Mouse (Mus musculus): ENCODE measurements around the gene Wwox.

Gene Wwox

GRCm38 (mm10) chr8:114600196-114600595 lies 160.7 kb downstream of the Wwox start:
- no peak for DNase-seq (ENCODE audit: low spot score)

- DNase-seq (ENCODE audit: low spot score), result no peak
Observed at GRCm38 (mm10) chr8:114603046-114603445, 163.6 kb downstream of the Wwox start.

DNA sequence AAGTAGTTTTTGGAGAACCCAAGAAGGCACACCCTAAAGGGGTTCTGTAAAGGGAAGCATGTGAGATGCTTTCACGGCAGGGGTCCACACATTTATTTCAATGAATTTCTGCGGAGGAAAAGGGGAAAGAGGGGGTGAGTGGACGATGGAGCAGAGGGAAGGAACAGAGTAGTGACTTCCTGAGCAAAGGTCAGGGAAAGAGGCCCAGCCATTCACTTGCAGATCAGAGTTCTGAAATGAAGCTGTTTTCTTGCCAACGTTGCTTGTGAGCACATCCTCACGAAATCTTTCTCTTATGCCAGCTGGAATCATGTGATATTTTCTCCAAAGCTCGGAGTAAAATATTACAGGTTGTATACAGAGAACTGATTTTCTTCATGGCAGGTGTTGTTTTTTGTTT lies 164.1 kb downstream of the Wwox start:
- no peak for DNase-seq (ENCODE audit: low spot score)

GRCm38 (mm10) chr8:114604315-114604714 lies 164.9 kb downstream of the Wwox start:
- no peak for DNase-seq (ENCODE audit: low spot score)

- DNase-seq (ENCODE audit: low spot score), result no peak
Observed at GRCm38 (mm10) chr8:114605651-114606050, 166.2 kb downstream of the Wwox start.

- DNase-seq (ENCODE audit: low spot score), result no peak
Observed at GRCm38 (mm10) chr8:114609330-114609729, 169.9 kb downstream of the Wwox start.

GRCm38 (mm10) chr8:114611075-114611474 lies 171.6 kb downstream of the Wwox start:
- no peak for DNase-seq (ENCODE audit: low spot score)

DNA sequence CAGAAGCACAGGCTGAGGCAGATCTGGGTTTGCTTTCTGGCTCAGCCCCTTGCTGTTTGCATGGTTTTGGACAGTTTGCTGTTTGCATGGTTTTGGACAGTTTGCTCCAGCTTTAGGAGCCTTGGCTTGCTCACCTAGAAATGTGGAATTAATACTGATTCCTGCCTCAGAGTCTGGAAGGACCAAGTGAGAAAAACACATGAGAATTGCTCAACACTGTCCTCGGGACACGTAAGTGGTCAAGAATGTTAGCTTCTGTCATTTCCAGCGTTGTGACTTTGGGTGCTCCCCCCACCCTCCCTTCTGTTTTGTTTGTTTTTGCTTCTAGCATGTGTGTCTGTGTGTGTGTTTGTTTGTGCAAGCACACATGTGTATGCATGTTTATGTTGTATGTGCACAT lies 172.6 kb downstream of the Wwox start:
- DNase-seq (ENCODE audit: low spot score), result no peak

DNA sequence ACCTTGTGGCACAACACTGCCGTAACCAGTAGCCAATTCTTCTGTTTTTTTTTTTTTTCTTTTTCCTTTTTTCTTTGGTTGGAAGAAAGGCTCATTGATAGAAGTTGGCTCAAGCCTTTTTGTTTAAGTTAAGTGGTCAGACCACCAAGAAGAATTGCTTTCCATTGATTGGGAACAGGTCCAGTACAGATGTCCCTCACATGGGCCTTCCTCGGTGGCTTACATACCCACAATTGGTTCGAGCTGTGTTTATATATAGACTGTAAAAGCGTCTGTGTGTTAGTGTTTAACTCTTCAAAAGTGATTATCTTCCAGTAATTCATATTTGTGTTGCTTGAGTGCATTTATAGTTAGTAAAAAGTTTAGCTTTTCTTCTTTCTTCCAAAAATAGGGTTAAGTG lies 176.0 kb downstream of the Wwox start:
- no peak for DNase-seq (ENCODE audit: low spot score)

GRCm38 (mm10) chr8:114615908-114616307 lies 176.5 kb downstream of the Wwox start:
- DNase-seq (ENCODE audit: low spot score), result no peak

- no peak for DNase-seq (ENCODE audit: low spot score)
Observed at GRCm38 (mm10) chr8:114618908-114619508, 179.6 kb downstream of the Wwox start.

DNA sequence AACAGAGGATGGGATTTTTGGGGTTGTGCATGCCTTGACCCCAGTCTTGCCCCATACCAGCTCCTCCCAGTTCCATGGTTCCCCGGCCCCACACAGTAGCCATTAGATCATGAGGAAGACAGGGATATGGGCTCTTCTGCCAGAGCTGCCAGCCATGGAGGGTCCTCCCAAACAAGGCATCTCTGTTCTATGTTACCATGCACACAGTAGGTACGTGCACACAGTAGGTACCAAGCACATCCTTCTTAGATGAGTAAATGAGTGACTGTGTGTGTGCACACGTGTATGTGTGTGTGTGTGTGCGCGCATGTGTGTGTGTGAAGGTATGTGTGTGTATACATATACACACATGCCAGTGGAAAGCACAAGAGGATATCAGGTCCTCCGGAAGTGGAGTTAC lies 185.9 kb downstream of the Wwox start:
- DNase-seq (ENCODE audit: low spot score), result no peak

DNA sequence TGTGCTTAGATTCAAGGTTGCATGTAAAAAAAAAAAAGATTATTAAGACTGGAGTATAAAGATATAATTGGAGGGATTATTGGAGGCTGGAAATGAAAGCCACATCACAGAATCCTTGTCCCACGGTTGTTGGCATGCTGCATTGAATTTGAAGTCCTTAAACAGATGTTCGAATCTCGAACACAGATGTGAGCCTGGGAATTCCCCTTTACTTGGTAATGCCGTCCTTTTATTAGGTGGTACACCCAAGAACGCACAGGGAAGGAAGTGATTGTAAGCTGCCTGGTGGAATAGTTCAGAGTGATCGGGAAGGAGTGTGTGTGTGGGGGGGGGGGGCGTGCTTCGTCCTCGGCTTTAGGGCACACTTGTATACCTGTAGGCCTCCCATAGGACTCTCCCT lies 187.4 kb downstream of the Wwox start:
- DNase-seq (ENCODE audit: low spot score), result no peak

GRCm38 (mm10) chr8:114629719-114630118 lies 190.3 kb downstream of the Wwox start:
- no peak for DNase-seq (ENCODE audit: low spot score)

DNA sequence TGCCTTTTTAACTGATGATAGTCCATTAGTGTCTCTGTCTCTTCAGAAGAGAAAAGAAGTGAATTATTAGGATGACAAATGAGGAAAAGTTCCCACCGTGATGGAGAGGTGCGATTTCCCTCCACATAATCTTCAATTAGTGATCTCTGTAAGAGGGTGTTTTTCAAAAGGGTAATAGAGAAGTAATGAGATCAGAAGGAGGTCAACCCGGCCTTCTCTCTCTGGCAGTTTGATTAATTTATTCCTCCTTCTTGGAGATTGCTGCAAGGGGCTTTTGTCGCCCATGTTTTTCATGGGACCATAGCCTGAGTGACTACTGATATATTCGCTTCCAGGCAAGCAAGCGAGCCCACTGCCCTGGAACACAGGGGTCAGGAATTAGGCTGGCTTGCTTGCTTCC lies 191.6 kb downstream of the Wwox start:
- no peak for DNase-seq (ENCODE audit: low spot score)

- no peak for DNase-seq (ENCODE audit: low spot score)
Observed at GRCm38 (mm10) chr8:114634151-114634550, 194.7 kb downstream of the Wwox start.

GRCm38 (mm10) chr8:114634669-114635410 lies 195.4 kb downstream of the Wwox start:
- DNase-seq (ENCODE audit: low spot score), result no peak

DNA sequence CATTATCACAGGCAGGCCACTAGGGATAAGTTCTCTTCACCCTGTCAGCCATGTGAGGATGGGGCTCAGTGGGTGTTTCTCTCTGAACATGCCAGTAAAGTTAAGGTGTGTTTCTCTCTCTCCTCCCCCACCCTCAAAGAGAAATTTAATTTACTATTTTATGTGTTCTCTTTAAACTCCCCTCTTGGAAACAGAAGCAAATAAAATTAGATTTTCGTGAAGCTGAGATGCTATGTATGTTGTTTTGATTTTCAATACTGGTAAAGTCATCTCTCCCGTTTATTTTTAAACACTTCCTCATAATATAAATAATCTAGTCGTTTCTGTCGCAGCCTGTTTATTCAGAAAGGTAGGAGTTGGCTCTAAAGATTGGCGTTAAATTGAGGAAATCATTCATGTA lies 196.9 kb downstream of the Wwox start:
- no peak for DNase-seq (ENCODE audit: low spot score)

- no peak for DNase-seq (ENCODE audit: low spot score)
Observed at GRCm38 (mm10) chr8:114641809-114642208, 202.4 kb downstream of the Wwox start.

- DNase-seq (ENCODE audit: low spot score), result no peak
Observed at GRCm38 (mm10) chr8:114650789-114651188, 211.3 kb downstream of the Wwox start.

DNA sequence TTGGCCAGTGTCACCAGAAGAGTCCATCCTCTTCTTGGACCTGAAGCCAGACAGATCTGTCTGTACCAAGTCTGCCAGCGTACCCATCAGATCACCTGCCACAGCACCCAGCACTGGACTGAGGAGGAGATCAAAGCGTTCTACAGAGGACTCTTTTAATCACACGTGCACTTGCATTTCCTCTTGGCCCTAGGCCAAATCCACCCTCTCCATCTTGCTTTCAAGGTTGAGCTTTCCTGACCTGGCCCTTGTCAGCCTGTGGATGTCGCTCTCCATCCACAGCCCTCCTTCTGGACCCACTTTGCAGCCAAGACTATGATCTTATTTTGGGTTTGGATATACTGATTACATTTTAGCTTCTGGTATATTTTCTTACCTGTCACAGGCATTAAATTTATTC lies 218.3 kb downstream of the Wwox start:
- no peak for DNase-seq (ENCODE audit: low spot score)

GRCm38 (mm10) chr8:114658475-114658874 lies 219.0 kb downstream of the Wwox start:
- no peak for DNase-seq (ENCODE audit: low spot score)

GRCm38 (mm10) chr8:114663053-114663452 lies 223.6 kb downstream of the Wwox start:
- no peak for DNase-seq (ENCODE audit: low spot score)

- DNase-seq (ENCODE audit: low spot score), result no peak
Observed at GRCm38 (mm10) chr8:114665521-114665920, 226.1 kb downstream of the Wwox start.

Measured in c-Kit-positive CD71-positive TER-119-positive erythroid progenitor cells, embryonic 14.5 days (primary cell).